Mouse (Mus musculus): ENCODE results near the gene Crtc1. TPM values are rescaled to one million over a fixed set of nuclear protein-coding genes. Genes with fewer than 3 reads are reported as not detected.
A peak's percentile ranks its signal among the peaks of the same experiment; 100 is the strongest.

Gene Crtc1
- total RNA-seq, 2 experiments from 2014 or later: 109 to 111 TPM

DNA sequence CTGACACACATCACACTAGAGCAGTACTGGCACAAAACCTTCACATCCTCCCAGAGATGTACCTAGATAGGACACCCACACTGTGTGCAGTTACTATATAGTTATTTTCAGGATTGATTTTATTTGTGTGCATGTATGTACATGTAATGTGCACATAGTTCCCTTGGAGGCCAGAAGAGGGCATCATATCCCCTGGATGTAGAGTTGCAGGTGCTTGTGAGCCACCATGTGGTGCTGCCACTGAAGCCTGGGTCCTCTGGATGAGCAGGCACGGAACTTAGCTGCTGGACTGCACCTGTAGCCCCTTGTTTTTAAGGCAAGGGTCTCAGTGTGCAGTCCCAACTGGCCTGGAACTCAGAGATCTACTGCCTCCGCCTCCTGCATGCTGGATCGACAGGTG, 35.2 kb downstream of the Crtc1 start:
- intact Hi-C loops (cut with DNase I): no loop called here
- DNase-seq (ENCODE audit: low spot score in 2 of 2): no peak

DNA sequence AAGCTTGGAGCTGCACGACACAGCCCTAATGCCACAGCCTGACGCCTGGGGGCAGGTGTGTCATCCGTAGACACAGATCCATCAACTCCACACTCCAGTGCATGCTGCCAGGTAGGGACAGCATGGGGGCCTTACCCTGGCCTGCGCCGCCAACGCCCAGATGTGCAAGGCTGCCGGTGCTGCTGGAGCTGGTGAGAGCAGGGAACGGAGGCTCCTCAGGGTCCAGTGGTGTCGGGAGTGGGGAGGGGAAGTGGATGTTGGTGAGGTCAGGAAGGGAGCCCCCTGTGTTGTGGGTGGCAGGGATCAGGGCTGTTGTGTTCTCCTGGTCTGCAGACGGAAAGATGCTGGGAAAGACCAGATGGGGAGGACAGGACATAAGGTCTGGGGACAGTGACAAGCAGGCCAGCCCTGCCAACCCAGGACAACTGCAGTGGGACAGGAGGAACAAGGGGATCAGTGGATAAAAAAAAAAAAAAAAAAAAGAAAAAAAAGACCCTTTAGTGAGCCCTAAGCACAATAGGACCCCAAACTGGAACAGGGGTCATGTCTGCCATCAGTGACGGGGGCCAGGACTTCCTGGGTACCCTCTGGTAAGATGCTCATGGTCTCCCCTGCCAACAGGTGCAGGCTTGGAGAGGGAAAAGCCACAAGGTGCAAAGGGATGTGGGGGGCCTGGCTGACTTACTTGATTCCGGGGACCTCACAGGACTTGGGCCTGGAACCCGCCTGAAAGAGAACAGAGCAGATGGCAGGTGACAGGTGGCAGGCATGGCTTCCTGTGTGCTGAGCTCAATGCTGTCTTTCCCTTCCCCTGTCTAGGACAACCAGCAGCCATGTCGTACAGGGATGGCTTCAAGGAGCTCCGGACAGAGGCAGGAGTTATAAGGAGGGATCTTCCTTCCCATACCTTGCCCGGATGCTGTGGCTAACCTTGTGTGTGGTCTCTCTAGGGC, 41.5 kb downstream of the Crtc1 start:
- intact Hi-C loops (cut with DNase I): no loop called here
- no peak for DNase-seq (ENCODE audit: low spot score in 2 of 2)

DNA sequence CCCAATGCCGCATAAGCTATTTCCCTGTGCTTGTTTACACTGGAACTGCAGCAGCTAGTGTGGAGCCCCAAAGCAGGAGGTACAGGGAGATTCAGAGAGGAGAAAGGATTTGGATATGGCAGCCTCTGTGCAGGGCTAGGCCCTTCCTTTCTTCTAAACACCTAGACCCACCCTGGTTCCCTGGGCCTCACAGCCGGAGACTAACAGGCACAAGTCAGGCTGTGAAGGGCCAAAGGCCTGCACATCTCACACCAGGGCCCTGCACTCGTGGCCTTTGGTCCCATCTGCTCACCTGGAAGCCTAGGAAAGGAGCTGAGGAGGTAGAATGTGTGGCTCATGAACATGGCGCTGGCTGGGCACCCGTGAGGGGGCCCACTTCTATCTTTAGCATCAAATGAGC, 43.2 kb downstream of the Crtc1 start:
- no peak for DNase-seq (ENCODE audit: low spot score in 2 of 2)
- intact Hi-C loops (cut with DNase I): no loop called here

DNA sequence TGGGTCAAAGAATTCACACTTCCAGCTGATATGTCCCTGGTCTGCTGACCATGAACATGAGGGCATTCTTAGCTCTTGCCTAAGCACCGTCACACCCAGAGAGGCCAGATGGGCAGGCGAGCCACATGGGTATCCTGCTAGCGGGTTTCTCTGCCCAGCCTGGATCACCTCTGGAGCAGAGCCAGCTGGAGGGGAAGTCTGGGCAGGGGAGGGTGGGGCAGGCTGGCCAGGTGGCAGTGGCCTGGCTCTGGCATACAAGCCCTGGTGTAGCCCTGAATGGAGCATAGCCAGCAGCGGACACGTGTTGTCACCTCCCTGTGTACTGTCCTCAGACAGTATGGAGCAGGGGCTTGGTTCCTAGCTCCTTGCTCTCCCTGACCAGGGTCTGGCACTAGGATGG, 43.7 kb downstream of the Crtc1 start:
- DNase-seq (ENCODE audit: low spot score in 2 of 2): no peak
- intact Hi-C loops (cut with DNase I): no loop called here

DNA sequence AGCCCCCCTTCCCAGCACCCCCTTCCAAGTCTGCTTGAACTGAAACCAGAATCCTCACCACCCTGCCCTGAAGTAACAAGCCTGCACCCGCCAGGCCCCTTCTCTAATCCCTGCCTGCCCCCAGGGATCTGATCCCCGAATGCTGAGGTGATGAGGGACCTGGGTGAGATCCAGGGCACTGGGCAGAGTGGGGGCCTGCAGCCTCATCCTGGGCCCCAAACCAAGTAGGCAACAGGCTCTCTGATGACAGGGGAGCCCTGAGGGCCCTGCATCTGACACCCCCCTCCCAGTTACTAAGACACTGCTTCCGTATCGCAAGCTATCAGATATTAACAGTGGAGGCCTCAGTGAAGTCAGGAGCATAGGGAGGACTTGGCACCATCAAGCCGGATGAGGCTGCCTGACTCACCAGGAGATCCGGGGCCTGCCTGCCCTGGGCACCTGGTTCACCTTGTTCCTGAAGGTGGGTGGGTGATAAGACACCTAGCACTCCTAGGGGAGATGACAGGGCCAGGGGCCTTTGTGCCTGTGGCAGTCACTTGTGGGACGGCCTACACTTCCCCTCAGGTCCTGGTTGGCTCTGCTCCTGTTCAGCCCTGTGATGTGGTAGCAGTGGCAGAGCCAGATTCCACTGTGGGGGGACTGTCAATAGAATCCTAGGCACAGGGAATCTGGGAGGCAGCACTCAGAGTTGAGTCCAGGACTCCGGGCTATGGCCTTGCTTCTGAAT, 44.9 kb downstream of the Crtc1 start:
- DNase-seq (ENCODE audit: low spot score in 2 of 2): no peak
- intact Hi-C loops (cut with DNase I): no loop called here

DNA sequence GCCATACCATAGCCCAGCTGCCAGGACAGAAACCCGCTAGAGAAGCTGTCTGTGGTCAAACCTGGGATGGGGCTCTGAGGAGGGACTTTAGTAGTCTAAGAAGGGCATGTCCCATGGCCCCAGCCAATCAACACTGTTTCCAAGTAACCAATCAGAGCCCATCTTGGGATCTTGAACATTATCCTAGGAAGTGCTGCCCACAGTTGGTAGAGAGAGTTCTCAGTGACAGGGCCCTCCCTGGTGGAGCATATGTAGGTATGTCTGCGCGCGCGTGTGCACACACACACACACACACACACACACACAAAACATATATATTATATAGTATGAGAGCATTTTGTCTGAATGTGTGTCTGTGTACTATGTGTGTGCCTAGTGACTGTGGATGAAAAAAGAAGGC, 46.3 kb downstream of the Crtc1 start:
- no peak for DNase-seq (ENCODE audit: low spot score in 2 of 2)
- intact Hi-C loops (cut with DNase I): no loop called here

DNA sequence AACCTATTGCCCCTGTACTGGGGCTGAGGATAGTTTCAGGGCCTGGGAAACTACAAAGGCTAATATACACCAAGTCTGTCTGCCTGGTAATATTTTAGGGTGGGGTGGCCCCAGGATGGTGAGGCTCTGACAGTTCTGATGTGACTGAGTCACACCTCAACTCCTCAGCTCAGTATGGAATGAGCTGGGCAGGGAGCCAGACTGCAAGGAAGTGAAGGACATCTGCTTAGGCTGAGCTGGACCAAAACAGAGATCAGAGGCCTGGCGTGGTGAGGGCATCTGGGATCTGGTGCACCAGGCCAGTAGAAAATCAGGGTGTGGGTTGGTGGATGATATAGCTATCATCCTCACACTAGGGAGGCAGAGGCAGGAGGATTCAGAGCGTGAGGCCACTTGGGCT, 49.7 kb downstream of the Crtc1 start:
- intact Hi-C loops (cut with DNase I): no loop called here
- DNase-seq (ENCODE audit: low spot score in 2 of 2): no peak

DNA sequence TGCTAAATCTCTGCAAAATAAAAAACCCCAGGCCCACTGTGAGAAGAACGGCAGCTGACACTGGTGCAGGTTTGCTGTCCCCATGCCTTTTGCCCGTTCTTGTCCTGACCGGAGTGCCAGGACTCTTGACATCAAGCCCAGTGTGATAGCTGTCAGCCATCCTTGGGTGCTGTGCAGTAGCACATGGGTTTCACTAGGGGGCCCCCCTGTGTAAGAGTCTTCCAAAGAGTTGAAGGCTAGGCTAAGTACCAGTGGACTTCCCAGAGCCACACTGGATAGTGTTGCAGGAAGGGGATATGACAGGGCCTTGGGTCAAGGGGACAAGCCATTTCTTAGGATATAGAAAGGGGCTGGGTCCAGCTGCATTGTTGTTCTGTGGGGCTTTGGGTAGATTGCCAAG, 56.1 kb downstream of the Crtc1 start:
- intact Hi-C loops (cut with DNase I): loop anchor here (2.0 kb wide), 1 partner anchor 122 kb away; no protein-coding TSS in a partner anchor
- DNase-seq (ENCODE audit: low spot score in 2 of 2): peak; percentile 65 to 72

DNA sequence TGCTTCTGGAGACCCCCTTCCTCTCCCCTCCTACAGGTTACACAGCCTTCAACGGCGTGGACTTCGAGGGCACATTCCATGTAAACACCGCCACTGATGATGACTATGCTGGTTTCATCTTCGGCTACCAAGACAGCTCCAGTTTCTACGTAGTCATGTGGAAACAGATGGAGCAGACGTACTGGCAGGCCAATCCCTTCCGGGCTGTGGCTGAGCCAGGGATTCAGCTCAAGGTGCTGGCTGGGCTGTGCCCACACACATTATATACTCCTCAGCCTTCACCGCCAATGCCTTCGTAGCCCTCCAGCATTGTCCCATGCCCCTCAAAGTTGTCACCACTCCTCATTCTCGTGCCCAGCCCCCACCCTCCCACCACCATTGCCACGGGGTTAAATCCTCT, 59.3 kb downstream of the Crtc1 start:
- peak; percentile 41 to 43 for DNase-seq (ENCODE audit: low spot score in 2 of 2)
- intact Hi-C loops (cut with DNase I): no loop called here

DNA sequence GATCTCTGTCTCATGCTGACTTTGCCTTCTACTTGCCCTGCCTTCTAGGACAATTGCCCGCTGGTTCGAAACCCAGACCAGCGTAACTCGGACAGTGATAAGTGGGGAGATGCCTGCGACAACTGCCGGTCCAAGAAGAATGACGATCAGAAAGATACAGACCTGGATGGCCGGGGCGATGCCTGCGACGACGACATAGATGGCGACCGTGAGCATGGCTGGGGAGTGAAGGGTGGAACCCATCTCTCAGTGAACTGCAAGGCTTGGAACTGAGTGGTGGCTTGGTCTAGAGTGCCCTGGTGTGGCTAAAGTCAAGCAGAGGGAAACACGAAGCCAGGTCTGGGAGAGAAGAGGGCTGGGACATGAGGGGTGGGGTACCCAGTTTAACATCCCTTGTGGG, 62.3 kb downstream of the Crtc1 start:
- no peak for DNase-seq (ENCODE audit: low spot score in 2 of 2)
- intact Hi-C loops (cut with DNase I): no loop called here

DNA sequence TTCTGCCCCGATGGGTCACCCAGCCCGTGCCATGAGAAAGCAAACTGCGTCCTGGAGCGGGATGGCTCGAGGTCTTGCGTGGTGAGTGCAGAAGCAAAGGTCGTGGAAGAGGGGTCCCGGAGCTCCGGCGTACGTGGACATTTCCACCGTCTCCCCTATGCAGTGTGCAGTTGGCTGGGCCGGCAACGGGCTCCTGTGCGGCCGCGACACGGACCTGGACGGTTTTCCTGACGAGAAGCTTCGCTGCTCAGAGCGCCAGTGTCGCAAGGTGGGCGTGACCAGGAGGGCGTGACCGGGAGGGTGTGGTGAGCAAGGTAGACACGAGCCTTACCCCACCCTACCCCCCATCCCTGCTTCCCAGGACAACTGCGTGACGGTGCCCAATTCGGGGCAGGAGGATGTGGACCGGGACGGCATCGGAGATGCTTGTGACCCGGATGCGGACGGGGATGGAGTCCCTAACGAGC, 63.1 kb downstream of the Crtc1 start:
- no peak for DNase-seq (ENCODE audit: low spot score in 2 of 2)
- intact Hi-C loops (cut with DNase I): no loop called here

DNA sequence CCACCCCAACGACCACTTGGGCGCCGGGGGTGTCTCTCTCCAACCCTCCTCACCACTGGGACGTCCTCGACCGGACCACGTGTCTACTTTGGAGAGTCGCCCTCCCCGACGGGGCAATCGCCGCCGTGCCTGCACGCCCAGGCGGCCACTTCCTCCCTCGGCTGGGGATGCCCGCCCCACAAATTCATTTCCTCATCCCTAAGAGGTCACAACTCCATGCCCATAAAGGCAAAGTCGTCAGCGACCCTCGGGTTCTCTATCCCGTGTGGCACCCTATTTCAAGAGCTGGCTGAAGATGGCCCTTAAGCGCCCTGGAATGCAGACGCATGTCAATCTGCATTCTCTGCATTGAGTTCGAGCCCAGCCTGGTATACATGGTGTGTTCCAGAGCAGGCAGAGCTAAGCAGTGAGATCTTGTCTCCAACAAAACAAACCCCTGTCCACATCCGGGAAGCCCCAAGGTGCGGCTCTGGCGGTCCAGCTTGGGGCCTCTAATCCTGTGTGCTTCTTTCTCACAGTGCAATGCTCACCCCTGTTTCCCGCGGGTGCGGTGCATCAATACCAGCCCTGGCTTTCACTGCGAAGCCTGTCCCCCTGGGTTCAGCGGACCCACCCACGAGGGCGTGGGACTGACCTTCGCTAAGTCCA, 64.0 kb downstream of the Crtc1 start:
- no peak for DNase-seq (ENCODE audit: low spot score in 2 of 2)
- intact Hi-C loops (cut with DNase I): no loop called here

DNA sequence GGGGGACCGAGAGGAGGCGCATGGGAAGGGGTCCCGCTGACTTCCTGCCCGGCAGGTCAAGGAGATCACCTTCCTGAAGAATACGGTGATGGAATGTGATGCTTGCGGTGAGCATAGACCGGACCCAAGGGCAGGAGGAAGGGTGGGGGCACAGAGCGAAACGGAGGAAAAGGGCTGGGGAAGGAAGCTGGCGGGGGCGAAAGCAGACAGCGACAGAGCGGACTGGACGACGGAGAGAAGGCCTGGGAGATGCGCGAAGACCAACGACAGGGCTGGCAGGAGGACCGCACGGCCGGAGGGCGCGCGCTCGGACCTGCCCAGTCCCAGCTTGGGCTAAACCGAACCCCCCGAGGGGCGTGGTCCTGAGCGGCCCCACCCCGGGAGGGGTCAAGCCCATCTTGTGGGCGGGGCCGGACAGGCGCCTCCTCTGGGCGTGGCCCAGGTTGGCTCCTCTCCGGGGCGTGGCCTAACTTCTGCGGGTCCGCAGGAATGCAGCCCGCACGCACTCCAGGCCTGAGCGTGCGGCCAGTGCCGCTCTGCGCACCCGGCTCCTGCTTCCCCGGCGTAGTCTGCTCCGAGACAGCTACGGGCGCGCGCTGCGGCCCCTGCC, 65.0 kb downstream of the Crtc1 start:
- DNase-seq (ENCODE audit: low spot score in 2 of 2): peak in 1 of 2 experiments; percentile 46
- intact Hi-C loops (cut with DNase I): no loop called here

DNA sequence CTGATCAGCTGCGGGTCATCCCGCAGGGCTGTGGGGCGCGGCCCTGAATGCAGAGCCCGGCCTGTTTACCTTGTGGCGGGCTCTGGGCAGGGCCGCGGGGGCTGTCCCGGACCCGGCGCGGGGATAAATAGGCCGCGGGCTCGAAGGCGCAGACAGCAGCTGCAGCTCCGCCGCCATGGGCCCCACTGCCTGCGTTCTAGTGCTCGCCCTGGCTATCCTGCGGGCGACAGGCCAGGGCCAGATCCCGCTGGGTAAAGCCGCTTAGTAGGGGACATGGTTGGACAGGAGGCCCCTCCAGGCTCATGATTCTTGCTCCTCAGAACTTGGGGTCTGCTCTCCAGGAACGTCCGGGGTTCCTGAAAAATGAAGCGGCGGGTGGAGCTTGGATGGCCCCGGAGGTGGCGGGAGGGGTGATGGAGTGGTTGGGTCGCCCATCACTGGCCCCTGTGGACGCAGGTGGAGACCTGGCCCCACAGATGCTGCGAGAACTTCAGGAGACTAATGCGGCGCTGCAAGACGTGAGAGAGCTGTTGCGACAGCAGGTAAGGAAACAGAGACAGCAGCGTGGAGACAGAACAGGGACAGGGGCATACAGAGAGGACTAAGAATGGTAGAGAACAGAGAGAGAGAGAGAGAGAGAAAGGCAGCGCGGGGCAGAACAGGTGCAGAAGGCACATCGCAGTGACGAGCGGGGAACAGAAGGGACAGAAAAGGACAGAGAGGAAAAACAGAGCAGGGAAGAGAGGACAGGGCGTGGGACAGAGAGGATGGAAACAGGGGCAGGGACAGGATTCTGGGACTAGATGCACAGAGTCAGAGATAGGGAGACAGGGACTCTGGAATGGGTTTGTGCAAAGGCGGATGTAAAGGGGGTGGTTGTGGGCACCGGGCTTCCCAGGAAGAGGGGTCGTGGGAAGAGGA, 65.7 kb downstream of the Crtc1 start, which contains the start of gene Comp:
Comp (plus strand) TSS at position 162 of the 921 bp plus-strand sequence.
- DNase-seq (ENCODE audit: low spot score in 2 of 2): no peak
- intact Hi-C loops (cut with DNase I): no loop called here

DNA sequence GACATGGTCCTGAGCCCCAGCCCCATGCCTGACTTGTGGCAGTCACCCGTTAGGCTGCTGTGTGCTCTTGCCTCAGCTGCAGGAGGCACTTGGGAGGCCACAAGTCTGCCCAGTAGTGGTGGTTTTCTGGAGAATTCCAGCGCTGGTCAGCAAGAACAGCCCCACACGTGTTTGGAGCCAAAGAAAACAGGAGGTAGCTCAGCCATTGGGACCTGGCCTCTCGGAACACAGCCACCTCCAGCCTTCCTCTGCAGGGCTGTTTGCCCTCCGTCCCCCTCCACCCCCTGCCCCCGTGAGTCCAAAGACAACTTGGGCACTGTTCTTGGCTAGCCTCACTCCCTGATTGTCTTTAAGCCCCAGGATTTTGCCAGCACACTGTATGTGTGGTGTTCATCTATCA, 67.4 kb downstream of the Crtc1 start:
- intact Hi-C loops (cut with DNase I): no loop called here
- no peak for DNase-seq (ENCODE audit: low spot score in 2 of 2)

DNA sequence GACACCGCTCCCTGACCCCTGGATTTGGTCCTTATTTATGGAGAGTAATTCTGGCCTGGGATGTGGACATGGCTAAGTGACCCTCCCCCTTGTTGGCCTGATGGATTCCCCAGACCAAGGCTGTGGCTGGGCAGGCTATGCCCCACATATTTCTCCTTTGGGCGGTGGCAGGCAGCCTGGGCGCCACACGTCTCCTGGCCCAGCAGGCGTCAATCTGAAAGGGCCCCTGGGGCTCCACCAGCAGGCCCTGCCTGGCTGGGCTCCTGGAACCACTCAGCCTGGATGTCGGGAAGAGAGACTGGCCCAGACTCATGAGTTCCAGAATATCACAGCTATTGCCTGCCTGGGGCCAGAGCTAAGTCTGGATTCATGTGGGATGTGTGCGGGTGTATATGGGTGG, 68.9 kb downstream of the Crtc1 start:
- intact Hi-C loops (cut with DNase I): no loop called here
- no peak for DNase-seq (ENCODE audit: low spot score in 2 of 2)

DNA sequence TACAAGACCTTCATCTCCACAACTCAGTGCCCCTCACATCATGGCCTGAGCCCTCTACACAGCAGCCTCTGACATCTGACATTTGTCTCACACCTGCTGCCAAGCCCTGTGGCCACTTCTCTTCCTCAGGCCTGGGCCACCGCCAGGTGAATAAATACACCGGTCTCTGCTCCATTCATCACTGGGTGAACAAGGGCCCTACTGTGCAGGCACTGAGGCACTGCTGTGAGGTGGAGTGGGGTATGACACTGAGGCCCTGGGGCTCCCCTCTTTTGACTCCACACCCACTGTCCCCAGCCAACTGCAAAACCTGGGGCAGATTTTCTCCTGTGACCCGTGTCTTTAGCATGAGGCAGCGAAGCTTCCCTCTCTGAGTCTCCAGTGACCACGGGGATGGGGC, 72.8 kb downstream of the Crtc1 start:
- intact Hi-C loops (cut with DNase I): no loop called here
- no peak for DNase-seq (ENCODE audit: low spot score in 2 of 2)

DNA sequence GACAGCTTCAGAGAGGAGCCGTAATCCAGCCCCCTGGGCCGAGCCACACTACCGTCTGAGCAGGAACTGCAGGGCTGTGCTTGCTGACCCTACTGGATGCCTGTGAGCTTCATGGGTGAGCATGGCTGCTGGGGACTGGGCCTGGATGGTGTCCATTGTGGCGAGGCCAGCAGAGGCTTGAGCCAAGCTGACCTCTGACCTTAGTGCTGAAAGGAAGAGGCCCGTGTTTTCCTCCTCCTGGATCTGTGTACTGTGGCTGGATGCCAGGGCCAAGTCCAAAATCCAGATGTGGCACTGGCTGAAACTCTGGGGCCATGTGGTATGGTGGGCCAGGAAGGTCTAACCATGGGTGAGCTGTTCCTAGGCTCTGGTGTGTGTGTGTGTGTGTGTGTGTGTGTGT, 75.3 kb downstream of the Crtc1 start:
- DNase-seq (ENCODE audit: low spot score in 2 of 2): no peak
- intact Hi-C loops (cut with DNase I): no loop called here

Measured in left cerebral cortex, postnatal 14 days (tissue).